Mouse (Mus musculus): Measurements from ENCODE around the gene Tceal5. TPM values are rescaled to one million over a fixed set of nuclear protein-coding genes. Genes with fewer than 3 reads are reported as not detected.

The Tceal5 gene
- total RNA-seq, 2 experiments from 2014 or later = 2.3 TPM; not detected in 1

GRCm38 (mm10) chrX:136172786-136173185, 30.9 kb downstream of the Tceal5 start:
- no peak for DNase-seq (ENCODE audit: low spot score in 2 of 2)

GRCm38 (mm10) chrX:136172118-136172551, 31.5 kb downstream of the Tceal5 start, which contains the start of gene Tceal8:
Gene Tceal8, minus strand, starts transcription at chrX:136172342.
- peak; percentile 51 to 53 for DNase-seq (ENCODE audit: low spot score in 2 of 2)

- peak; percentile 13 to 24 for DNase-seq (ENCODE audit: low spot score in 2 of 2)
Measured at GRCm38 (mm10) chrX:136171189-136172117, 32.2 kb downstream of the Tceal5 start.

GRCm38 (mm10) chrX:136170625-136171024, 33.1 kb downstream of the Tceal5 start:
- DNase-seq (ENCODE audit: low spot score in 2 of 2) = no peak

Small RNA genes lying within 50 kb of the gene (microRNA-seq; reads per million reads assigned to microRNA genes)
- gene Mir6383 (ENCODE audit: borderline number of aligned reads in 2 of 2) = 0 reads per million in 2 experiments

Other genes with a start within 250 kb of the Tceal5 start
- gene Arxes2, start 210.1 kb downstream of the Tceal5 start, total RNA-seq (2021) = 10 to 100 TPM; 34.2 to 96.8 TPM
- 10 to 100 TPM in 1 of 2 experiments, 1 to 10 TPM in 1; 5.4 to 27.3 TPM for gene Arxes1, start 170.5 kb downstream of the Tceal5 start, total RNA-seq (2021)
- 10 to 100 TPM; 25.5 to 28.7 TPM for gene Bex2, start 135.6 kb downstream of the Tceal5 start, total RNA-seq (2021)
- gene Nxf3, start 118.6 kb downstream of the Tceal5 start, total RNA-seq (2021) = not detected
- 1 to 10 TPM; 5.7 to 6.0 TPM for gene Bex4, start 64.9 kb downstream of the Tceal5 start, total RNA-seq (2021)
- 10 to 100 TPM; 35.2 to 41.5 TPM for gene Tceal8, start 31.5 kb downstream of the Tceal5 start, total RNA-seq (2021)
- gene Tceal7, start 10.9 kb upstream of the Tceal5 start, total RNA-seq (2021) = not detected
- 10 to 100 TPM; 11.8 to 14.1 TPM for gene Bex1, start 11.6 kb upstream of the Tceal5 start, total RNA-seq (2021)
- gene Tceal9, start 41.2 kb upstream of the Tceal5 start, total RNA-seq (2021) = 100 to 1,000 TPM; 233 to 300 TPM
- gene Bex3, start 66.4 kb upstream of the Tceal5 start, total RNA-seq (2021) = 100 to 1,000 TPM in 1 of 2 experiments, 10 to 100 TPM in 1; 89.5 to 140 TPM